Mouse (Mus musculus) heart, embryonic 14.5 days (tissue): ENCODE measurements around the gene Hp. TPM values are rescaled to one million over a fixed set of nuclear protein-coding genes. Genes with fewer than 3 reads are reported as not detected.

Experiments used
- polyA plus RNA-seq: library from polyadenylated mRNA; unstranded; fragments of >200 nt; fragmentation: Nextera tagmentation; extraction: Ambion mirVana; gene quantifications from 2 replicates; pipeline ENCODE4 v1.2.1, GENCODE M21; 2014

Hp gene
- polyA plus RNA-seq, 1 experiment from 2014 or later = 0.77 TPM

Other genes starting within 250 kb of the Hp start
- gene Pmfbp1, start 85.1 kb downstream of the Hp start, polyA plus RNA-seq = 0.09 and 0.15 TPM in 2 replicates
- 9.5 and 10.9 TPM in 2 replicates for gene Dhx38, start 13.3 kb downstream of the Hp start, polyA plus RNA-seq
- gene Txnl4b, start 13.3 kb downstream of the Hp start, polyA plus RNA-seq = 18.4 and 18.7 TPM in 2 replicates
- 31.5 and 38.7 TPM in 2 replicates for gene Dhodh, start 29.5 kb upstream of the Hp start, polyA plus RNA-seq
- gene Pkd1l3, start 35.3 kb upstream of the Hp start, polyA plus RNA-seq = 0.15 TPM in 1 of 2 replicates, not detected in the other
- 91.3 and 95.8 TPM in 2 replicates for gene Ist1, start 114.1 kb upstream of the Hp start, polyA plus RNA-seq
- 22.7 and 23.1 TPM in 2 replicates for gene Zfp821, start 126.4 kb upstream of the Hp start, polyA plus RNA-seq
- 4.7 and 4.8 TPM in 2 replicates for gene Atxn1l, start 158.6 kb upstream of the Hp start, polyA plus RNA-seq
- 23.8 and 25.2 TPM in 2 replicates for gene Ap1g1, start 199.4 kb upstream of the Hp start, polyA plus RNA-seq